Mouse (Mus musculus): ENCODE measurements at regions not wholly inside any gene's neighbourhood (a gene's known extent, or its start where the extent isn't known, plus 50 kb on each side); places are given as distances from the start of the nearest gene placed in this dataset.

- peak; percentile 63 to 75 for ATAC-seq (replicated peaks in 1 of 2; ENCODE audit: insufficient read depth in 1 of 2, low FRiP score in 2 of 2, low TSS enrichment in 1 of 2, low read depth in 1 of 2, poor library complexity in 2 of 2, severe bottlenecking in 2 of 2)
These were observed 95.5 kb downstream of the Cstad start for GRCm38 (mm10) chr2:30690307-30690706.

GRCm38 (mm10) chr2:30688402-30688801 lies 93.6 kb downstream of the Cstad start:
- no peak for ATAC-seq (replicated peaks in 1 of 2; ENCODE audit: insufficient read depth in 1 of 2, low FRiP score in 2 of 2, low TSS enrichment in 1 of 2, low read depth in 1 of 2, poor library complexity in 2 of 2, severe bottlenecking in 2 of 2)

- no peak for ATAC-seq (replicated peaks in 1 of 2; ENCODE audit: insufficient read depth in 1 of 2, low FRiP score in 2 of 2, low TSS enrichment in 1 of 2, low read depth in 1 of 2, poor library complexity in 2 of 2, severe bottlenecking in 2 of 2)
These were observed 92.3 kb downstream of the Cstad start for GRCm38 (mm10) chr2:30687121-30687551.

- no peak for ATAC-seq (replicated peaks in 1 of 2; ENCODE audit: insufficient read depth in 1 of 2, low FRiP score in 2 of 2, low TSS enrichment in 1 of 2, low read depth in 1 of 2, poor library complexity in 2 of 2, severe bottlenecking in 2 of 2)
These were observed 91.5 kb downstream of the Cstad start for GRCm38 (mm10) chr2:30686359-30686758.

GRCm38 (mm10) chr2:30685137-30685860 lies 90.5 kb downstream of the Cstad start:
- no peak for ATAC-seq (replicated peaks in 1 of 2; ENCODE audit: insufficient read depth in 1 of 2, low FRiP score in 2 of 2, low TSS enrichment in 1 of 2, low read depth in 1 of 2, poor library complexity in 2 of 2, severe bottlenecking in 2 of 2)

- ATAC-seq (replicated peaks in 1 of 2; ENCODE audit: insufficient read depth in 1 of 2, low FRiP score in 2 of 2, low TSS enrichment in 1 of 2, low read depth in 1 of 2, poor library complexity in 2 of 2, severe bottlenecking in 2 of 2), result no peak
These were observed 89.6 kb downstream of the Cstad start for GRCm38 (mm10) chr2:30684461-30684860.

GRCm38 (mm10) chr2:30682146-30682825 lies 87.4 kb downstream of the Cstad start:
- no peak for ATAC-seq (replicated peaks in 1 of 2; ENCODE audit: insufficient read depth in 1 of 2, low FRiP score in 2 of 2, low TSS enrichment in 1 of 2, low read depth in 1 of 2, poor library complexity in 2 of 2, severe bottlenecking in 2 of 2)

GRCm38 (mm10) chr2:30681642-30682041 lies 86.8 kb downstream of the Cstad start:
- no peak for ATAC-seq (replicated peaks in 1 of 2; ENCODE audit: insufficient read depth in 1 of 2, low FRiP score in 2 of 2, low TSS enrichment in 1 of 2, low read depth in 1 of 2, poor library complexity in 2 of 2, severe bottlenecking in 2 of 2)

- ATAC-seq (replicated peaks in 1 of 2; ENCODE audit: insufficient read depth in 1 of 2, low FRiP score in 2 of 2, low TSS enrichment in 1 of 2, low read depth in 1 of 2, poor library complexity in 2 of 2, severe bottlenecking in 2 of 2), result peak in 1 of 2 experiments; percentile 5; a peak in 1 of 4 replicates
These were observed 84.2 kb downstream of the Cstad start for GRCm38 (mm10) chr2:30679041-30679440.

- ATAC-seq (replicated peaks in 1 of 2; ENCODE audit: insufficient read depth in 1 of 2, low FRiP score in 2 of 2, low TSS enrichment in 1 of 2, low read depth in 1 of 2, poor library complexity in 2 of 2, severe bottlenecking in 2 of 2), result no peak; a peak in 1 of 4 replicates
These were observed 82.7 kb downstream of the Cstad start for GRCm38 (mm10) chr2:30677498-30677897.

- ATAC-seq (replicated peaks in 1 of 2; ENCODE audit: insufficient read depth in 1 of 2, low FRiP score in 2 of 2, low TSS enrichment in 1 of 2, low read depth in 1 of 2, poor library complexity in 2 of 2, severe bottlenecking in 2 of 2), result peak; percentile 40 to 42; a peak in 2 of 4 replicates
These were observed 82.1 kb downstream of the Cstad start for GRCm38 (mm10) chr2:30676833-30677459.

GRCm38 (mm10) chr2:30676450-30676832 lies 81.6 kb downstream of the Cstad start:
- no peak; a peak in 1 of 4 replicates for ATAC-seq (replicated peaks in 1 of 2; ENCODE audit: insufficient read depth in 1 of 2, low FRiP score in 2 of 2, low TSS enrichment in 1 of 2, low read depth in 1 of 2, poor library complexity in 2 of 2, severe bottlenecking in 2 of 2)

- no peak for ATAC-seq (replicated peaks in 1 of 2; ENCODE audit: insufficient read depth in 1 of 2, low FRiP score in 2 of 2, low TSS enrichment in 1 of 2, low read depth in 1 of 2, poor library complexity in 2 of 2, severe bottlenecking in 2 of 2)
These were observed 81.0 kb downstream of the Cstad start for GRCm38 (mm10) chr2:30675839-30676238.

- no peak for ATAC-seq (replicated peaks in 1 of 2; ENCODE audit: insufficient read depth in 1 of 2, low FRiP score in 2 of 2, low TSS enrichment in 1 of 2, low read depth in 1 of 2, poor library complexity in 2 of 2, severe bottlenecking in 2 of 2)
These were observed 76.2 kb downstream of the Cstad start for GRCm38 (mm10) chr2:30670836-30671586.

- no peak for ATAC-seq (replicated peaks in 1 of 2; ENCODE audit: insufficient read depth in 1 of 2, low FRiP score in 2 of 2, low TSS enrichment in 1 of 2, low read depth in 1 of 2, poor library complexity in 2 of 2, severe bottlenecking in 2 of 2)
These were observed 72.6 kb downstream of the Cstad start for GRCm38 (mm10) chr2:30667468-30667867.

GRCm38 (mm10) chr2:30661147-30661546 lies 66.3 kb downstream of the Cstad start:
- no peak for ATAC-seq (replicated peaks in 1 of 2; ENCODE audit: insufficient read depth in 1 of 2, low FRiP score in 2 of 2, low TSS enrichment in 1 of 2, low read depth in 1 of 2, poor library complexity in 2 of 2, severe bottlenecking in 2 of 2)

- ATAC-seq (replicated peaks in 1 of 2; ENCODE audit: insufficient read depth in 1 of 2, low FRiP score in 2 of 2, low TSS enrichment in 1 of 2, low read depth in 1 of 2, poor library complexity in 2 of 2, severe bottlenecking in 2 of 2), result no peak
These were observed 65.8 kb downstream of the Cstad start for GRCm38 (mm10) chr2:30660613-30660991.

Measured in hematopoietic stem cell, adult 5-6 weeks (primary cell).